Mouse (Mus musculus): ENCODE measurements around the gene Doxl2. TPM values are rescaled to one million over a fixed set of nuclear protein-coding genes. Genes with fewer than 3 reads are reported as not detected.

The Doxl2 gene
- total and polyA plus RNA-seq, 2 experiments from 2014 or later: not detected

DNA sequence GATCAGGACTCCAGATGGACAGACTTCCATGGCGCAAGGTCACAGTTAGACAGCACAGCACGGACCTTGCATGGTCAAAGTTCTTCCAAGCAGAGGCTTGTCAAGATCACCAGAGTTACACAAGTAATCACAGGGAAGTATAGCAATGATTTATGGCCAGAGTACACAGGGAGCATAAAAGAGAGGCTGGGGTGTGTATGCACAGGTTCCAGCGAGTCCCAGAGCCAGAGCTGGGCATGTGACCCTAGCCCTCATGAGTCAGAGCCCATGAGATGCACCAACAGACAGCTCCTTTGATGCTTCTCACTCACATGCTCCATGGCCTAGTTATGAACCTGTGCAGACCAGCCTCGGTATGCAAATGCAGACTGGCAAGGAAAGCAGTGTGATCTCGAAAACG is 53.3 kb downstream of the Doxl2 start:
- Histone ChIP-seq H3K9me3 (ENCODE audit: low read length) (no peaks in the 10 kb centered on the region), H3K27ac (no peak overlapping the region), H3K27me3 (ENCODE audit: insufficient read depth, low read length) (no peaks in the 10 kb centered on the region), H3K36me3 (ENCODE audit: insufficient read depth, low read length) (no peaks in the 10 kb centered on the region), H3K4me1 (ENCODE audit: insufficient read depth, low read length) (no peaks in the 10 kb centered on the region), H3K4me2 (ENCODE audit: low read depth, low read length) (no peak overlapping the region), H3K9ac (replicated peaks; ENCODE audit: low read length) (no peak overlapping the region), H3K4me3 (ENCODE audit: low read length) (no peak overlapping the region)
- DNase-seq (ENCODE audit: low spot score) (no peak), ATAC-seq (no peak)
- TF ChIP-seq CTCF (IDR thresholded peaks at IDR 0.05; ENCODE audit: low read depth): no peak
- WGBS: 85% methylated on average over 6 of the region's 6 CpGs

Other genes with a start within 250 kb of the Doxl2 start
- gene Gimap1, start 235.9 kb upstream of the Doxl2 start, total RNA-seq (2014; rRNA removed): 4.1 and 4.5 TPM in 2 replicates
- 2.8 and 3.7 TPM in 2 replicates for gene Gimap1, start 235.9 kb upstream of the Doxl2 start, polyA plus RNA-seq (2015; fragmentation: Nextera tagmentation; extraction: Ambion mirVana)
- gene Gimap5, start 228.8 kb upstream of the Doxl2 start, total RNA-seq (2014; rRNA removed): 0.68 and 5.1 TPM in 2 replicates
- gene Gimap5, start 228.8 kb upstream of the Doxl2 start, polyA plus RNA-seq (2015; fragmentation: Nextera tagmentation; extraction: Ambion mirVana): 1.9 and 2.4 TPM in 2 replicates
- gene Gimap3, start 204.1 kb upstream of the Doxl2 start, total RNA-seq (2014; rRNA removed): not detected in 2 replicates
- gene Gimap3, start 204.1 kb upstream of the Doxl2 start, polyA plus RNA-seq (2015; fragmentation: Nextera tagmentation; extraction: Ambion mirVana): not detected in 2 replicates
- 27.2 and 45.4 TPM in 2 replicates for gene Tmem176a, start 134.0 kb upstream of the Doxl2 start, total RNA-seq (2014; rRNA removed)
- 35.8 and 40.1 TPM in 2 replicates for gene Tmem176a, start 134.0 kb upstream of the Doxl2 start, polyA plus RNA-seq (2015; fragmentation: Nextera tagmentation; extraction: Ambion mirVana)
- 81.9 and 108 TPM in 2 replicates for gene Tmem176b, start 133.5 kb upstream of the Doxl2 start, total RNA-seq (2014; rRNA removed)
- gene Tmem176b, start 133.5 kb upstream of the Doxl2 start, polyA plus RNA-seq (2015; fragmentation: Nextera tagmentation; extraction: Ambion mirVana): 148 and 152 TPM in 2 replicates
- gene Aoc1, start 102.1 kb upstream of the Doxl2 start, total RNA-seq (2014; rRNA removed): 0.42 TPM in 1 of 2 replicates, not detected in the other
- 0.06 and 0.11 TPM in 2 replicates for gene Aoc1, start 102.1 kb upstream of the Doxl2 start, polyA plus RNA-seq (2015; fragmentation: Nextera tagmentation; extraction: Ambion mirVana)
- not detected in 2 replicates for gene 1600015I10Rik, start 45.1 kb upstream of the Doxl2 start, total RNA-seq (2014; rRNA removed)
- not detected in 2 replicates for gene 1600015I10Rik, start 45.1 kb upstream of the Doxl2 start, polyA plus RNA-seq (2015; fragmentation: Nextera tagmentation; extraction: Ambion mirVana)
- gene Svs1, start 11.9 kb downstream of the Doxl2 start, total RNA-seq (2014; rRNA removed): not detected in 2 replicates
- gene Svs1, start 11.9 kb downstream of the Doxl2 start, polyA plus RNA-seq (2015; fragmentation: Nextera tagmentation; extraction: Ambion mirVana): not detected in 2 replicates
- 0.29 and 0.89 TPM in 2 replicates for gene Gpnmb, start 61.6 kb downstream of the Doxl2 start, total RNA-seq (2014; rRNA removed)
- gene Gpnmb, start 61.6 kb downstream of the Doxl2 start, polyA plus RNA-seq (2015; fragmentation: Nextera tagmentation; extraction: Ambion mirVana): 0.44 and 0.45 TPM in 2 replicates
- gene Malsu1, start 98.8 kb downstream of the Doxl2 start, total RNA-seq (2014; rRNA removed): 19.9 and 53.1 TPM in 2 replicates
- 97.4 and 99.8 TPM in 2 replicates for gene Malsu1, start 98.8 kb downstream of the Doxl2 start, polyA plus RNA-seq (2015; fragmentation: Nextera tagmentation; extraction: Ambion mirVana)
- 8.9 and 13.3 TPM in 2 replicates for gene Igf2bp3, start 240.0 kb downstream of the Doxl2 start, total RNA-seq (2014; rRNA removed)
- gene Igf2bp3, start 240.0 kb downstream of the Doxl2 start, polyA plus RNA-seq (2015; fragmentation: Nextera tagmentation; extraction: Ambion mirVana): 16.1 and 16.6 TPM in 2 replicates

Data from hindbrain, postnatal 0 days (tissue).